Mouse (Mus musculus) kidney, embryonic 16.5 days (tissue): ENCODE results near the gene Pdzk1. TPM values are rescaled to one million over a fixed set of nuclear protein-coding genes. Genes with fewer than 3 reads are reported as not detected.

Experiments
- ATAC-seq: fragments of 200-750 bp; cut with Nextera tagmentation; 2 replicates; pipeline ENCODE4 v1.8.0; 2017; ENCODE audit warnings: moderate TSS enrichment; ENCODE audit not compliant: low FRiP score, low TSS enrichment
- H3K27ac ChIP-seq: fragments of 300-500 bp; sonication (generic); 2 replicates; pipeline ENCODE4 v1.5.1; 2014; ENCODE audit warnings: low read length
- H3K27me3 ChIP-seq: fragments of 300-500 bp; sonication (generic); 2 replicates; pipeline ENCODE4 v1.6.1; 2014; ENCODE audit warnings: low read length, control low read depth, mixed read lengths; ENCODE audit not compliant: insufficient read depth
- H3K36me3 ChIP-seq: fragments of 300-500 bp; sonication (generic); 2 replicates; pipeline ENCODE4 v1.6.1; 2014; ENCODE audit warnings: low read length, control low read depth, mixed read lengths; ENCODE audit not compliant: insufficient read depth
- H3K4me1 ChIP-seq: fragments of 300-500 bp; sonication (generic); 2 replicates; pipeline ENCODE4 v1.6.1; 2014; ENCODE audit warnings: low read length, control low read depth, mixed read lengths; ENCODE audit not compliant: insufficient read depth
- H3K4me2 ChIP-seq: fragments of 300-500 bp; sonication (generic); replicated peaks from 2 replicates; pipeline ENCODE4 v1.6.1; 2014; ENCODE audit warnings: low read depth, low read length
- H3K4me3 ChIP-seq: fragments of 300-500 bp; sonication (generic); 2 replicates; pipeline ENCODE4 v1.5.1; 2014; ENCODE audit warnings: mild to moderate bottlenecking, low read length
- H3K9ac ChIP-seq: fragments of 300-500 bp; sonication (generic); replicated peaks from 2 replicates; pipeline ENCODE4 v1.6.1; 2014; ENCODE audit warnings: low read length
- H3K9me3 ChIP-seq: fragments of 300-500 bp; sonication (generic); 2 replicates; pipeline ENCODE4 v1.6.1; 2016; ENCODE audit warnings: low read length, control low read depth
- WGBS: fragments of 180-500 bp; shearing (Covaris S2); extraction: QIAGEN DNeasy Blood & Tissue Kit; methylation state at CpG from one replicate; pipeline ENCODE4 v1.1.7; 2014; 5-methylcytosine and 5-hydroxymethylcytosine counted together
- polyA plus RNA-seq: library from polyadenylated mRNA; unstranded; fragments of >200 nt; fragmentation: Nextera tagmentation; extraction: Ambion mirVana; gene quantifications from 2 replicates; pipeline ENCODE4 v1.2.1, GENCODE M21; 2015

The Pdzk1 gene
- polyA plus RNA-seq, 1 experiment from 2014 or later: 245 TPM

DNA sequence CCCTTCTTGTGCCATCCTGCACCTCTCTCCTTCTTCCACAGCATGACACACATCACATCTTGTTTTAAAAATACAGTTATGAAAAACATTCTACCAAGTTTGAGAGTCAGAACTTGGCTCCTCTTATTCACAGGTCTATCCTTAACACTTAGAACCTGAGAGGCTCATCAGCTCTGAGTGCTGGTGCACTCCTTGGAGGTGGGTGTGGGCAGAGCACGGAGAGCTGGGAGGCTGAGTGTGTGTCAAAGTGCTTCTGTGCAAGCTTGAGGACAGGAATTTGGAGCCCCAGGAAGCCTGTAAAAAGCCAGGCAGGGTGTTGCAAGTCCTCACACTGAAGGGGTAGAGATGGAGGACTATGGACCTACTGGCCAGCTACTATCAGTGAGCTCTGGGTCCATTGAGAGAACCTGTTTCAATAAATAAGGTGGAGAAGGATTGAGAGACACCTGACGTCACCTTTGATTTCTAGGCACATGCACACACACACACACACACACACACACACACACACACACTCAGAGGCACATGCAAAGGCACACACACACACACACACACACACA, 20.2 kb downstream of the Pdzk1 start:
- no peak overlapping the region for H3K27ac ChIP-seq
- H3K27me3 ChIP-seq: no peaks in the 10 kb centered on the region
- no peak overlapping the region for H3K4me2 ChIP-seq
- H3K9ac ChIP-seq: no peak overlapping the region
- H3K36me3 ChIP-seq: no peaks in the 10 kb centered on the region
- no peak overlapping the region for H3K4me3 ChIP-seq
- WGBS: 82% methylated on average over 2 of the region's 2 CpGs
- H3K9me3 ChIP-seq: no peaks in the 10 kb centered on the region
- ATAC-seq: no peak
- H3K4me1 ChIP-seq: peaks cover 9% of the 10 kb centered on the region; the same call in 1 of the 2 replicates

DNA sequence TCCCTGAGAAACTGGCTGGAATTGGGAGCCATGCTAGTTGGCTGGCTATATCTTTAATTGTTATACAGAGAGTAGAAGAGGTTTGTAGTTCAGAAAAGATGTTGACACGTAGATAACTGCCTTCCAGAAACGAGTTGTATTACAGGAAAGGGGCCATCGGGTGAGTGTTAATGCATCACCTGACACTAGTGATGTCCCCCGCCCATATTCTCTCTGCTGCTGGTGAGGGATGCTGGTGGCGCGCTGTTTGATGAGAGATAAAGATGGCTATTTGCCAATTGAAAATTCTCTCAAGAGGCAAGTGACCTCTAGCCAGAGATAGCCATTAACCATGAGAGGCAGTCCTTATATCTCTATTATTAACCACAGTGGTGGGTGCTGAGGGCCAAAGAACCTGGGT, 23.5 kb downstream of the Pdzk1 start:
- Histone ChIP-seq H3K27me3 (no peaks in the 10 kb centered on the region), H3K9ac (no peak overlapping the region), H3K4me2 (no peak overlapping the region), H3K27ac (no peak overlapping the region), H3K4me3 (no peak overlapping the region), H3K4me1 (peaks cover 6% of the 10 kb centered on the region; the same call in 1 of the 2 replicates), H3K36me3 (no peaks in the 10 kb centered on the region), H3K9me3 (no peaks in the 10 kb centered on the region)
- ATAC-seq: no peak
- WGBS: 71% methylated on average over 6 of the region's 6 CpGs

GRCm38 (mm10) chr3:96854376-96854775, 25.3 kb downstream of the Pdzk1 start:
- no peak for ATAC-seq
- H3K4me1 ChIP-seq: no peaks in the 10 kb centered on the region

GRCm38 (mm10) chr3:96855833-96856232, 26.7 kb downstream of the Pdzk1 start:
- ATAC-seq: no peak
- Histone ChIP-seq H3K27me3 (no peaks in the 10 kb centered on the region), H3K9ac (no peak overlapping the region), H3K9me3 (no peaks in the 10 kb centered on the region), H3K27ac (no peak overlapping the region), H3K4me1 (no peaks in the 10 kb centered on the region), H3K4me3 (no peak overlapping the region), H3K4me2 (no peak overlapping the region), H3K36me3 (0 out of 2 replicates have a peak, but pooled peaks cover 5% of the 10 kb centered on the region)
- 73% methylated on average over 3 of the region's 3 CpGs for WGBS

More at GRCm38 (mm10) chr3:96854376-96854775, 25.3 kb downstream of the Pdzk1 start:
- no peaks in the 10 kb centered on the region for H3K36me3 ChIP-seq
- no peak overlapping the region for H3K4me2 ChIP-seq
- no peak overlapping the region for H3K9ac ChIP-seq
- no peaks in the 10 kb centered on the region for H3K9me3 ChIP-seq
- 74% methylated on average over 4 of the region's 4 CpGs for WGBS
- no peak overlapping the region for H3K27ac ChIP-seq
- no peak overlapping the region for H3K4me3 ChIP-seq
- H3K27me3 ChIP-seq: no peaks in the 10 kb centered on the region

DNA sequence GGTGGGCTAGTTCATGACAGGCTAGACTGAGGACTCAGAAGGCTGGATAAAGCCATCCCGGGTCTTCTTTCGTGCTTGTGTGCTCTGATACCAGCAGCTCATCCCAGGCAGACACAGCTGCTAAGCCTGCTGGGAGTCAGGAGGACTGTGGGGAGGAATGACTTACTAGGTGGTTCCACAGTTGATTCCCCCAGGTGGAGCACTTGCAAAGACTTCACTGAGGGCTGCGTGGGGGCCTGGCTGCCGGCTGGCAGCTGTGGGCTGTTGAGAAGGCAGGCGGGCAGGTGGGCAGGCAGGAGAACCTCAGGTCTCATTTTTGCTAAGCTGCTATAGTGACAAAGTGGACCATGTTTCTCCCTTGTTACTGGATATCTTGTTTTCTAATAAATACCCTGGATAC, 31.4 kb downstream of the Pdzk1 start:
- no peak overlapping the region for H3K27ac ChIP-seq

DNA sequence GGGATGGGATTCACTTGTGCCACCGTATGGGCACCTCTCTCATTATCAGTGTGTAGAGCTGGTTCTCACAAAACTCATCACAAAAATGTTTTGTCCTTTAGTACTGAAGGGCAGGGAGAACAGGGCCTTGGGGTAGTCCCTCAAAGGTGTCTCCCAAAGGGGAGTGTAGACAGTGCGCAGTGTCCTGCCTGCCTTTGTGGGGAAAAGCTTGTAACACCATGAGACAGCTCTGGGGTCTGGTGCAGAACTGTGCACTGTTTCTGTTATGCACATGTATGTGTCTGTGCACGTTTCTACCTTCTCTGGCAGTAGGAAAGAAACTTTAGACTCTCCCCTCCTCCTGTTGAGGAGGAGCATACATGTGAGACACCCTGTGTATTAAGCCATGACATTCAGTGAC, 38.8 kb downstream of the Pdzk1 start:
- Histone ChIP-seq H3K27me3 (no peaks in the 10 kb centered on the region), H3K4me3 (no peak overlapping the region), H3K4me2 (no peak overlapping the region), H3K9me3 (no peaks in the 10 kb centered on the region), H3K9ac (no peak overlapping the region), H3K36me3 (peaks cover 36% of the 10 kb centered on the region), H3K4me1 (no peaks in the 10 kb centered on the region), H3K27ac (no peak overlapping the region)
- ATAC-seq: no peak
- 94% methylated on average over 3 of the region's 3 CpGs for WGBS

More for the DNA sequence above, 31.4 kb downstream of the Pdzk1 start:
- Histone ChIP-seq H3K4me1 (no peaks in the 10 kb centered on the region), H3K9ac (no peak overlapping the region), H3K4me3 (no peak overlapping the region), H3K4me2 (no peak overlapping the region), H3K27me3 (no peaks in the 10 kb centered on the region), H3K9me3 (no peaks in the 10 kb centered on the region), H3K36me3 (0 out of 2 replicates have a peak, but pooled peaks cover 5% of the 10 kb centered on the region)
- 85% methylated on average over 5 of the region's 5 CpGs for WGBS
- no peak for ATAC-seq

DNA sequence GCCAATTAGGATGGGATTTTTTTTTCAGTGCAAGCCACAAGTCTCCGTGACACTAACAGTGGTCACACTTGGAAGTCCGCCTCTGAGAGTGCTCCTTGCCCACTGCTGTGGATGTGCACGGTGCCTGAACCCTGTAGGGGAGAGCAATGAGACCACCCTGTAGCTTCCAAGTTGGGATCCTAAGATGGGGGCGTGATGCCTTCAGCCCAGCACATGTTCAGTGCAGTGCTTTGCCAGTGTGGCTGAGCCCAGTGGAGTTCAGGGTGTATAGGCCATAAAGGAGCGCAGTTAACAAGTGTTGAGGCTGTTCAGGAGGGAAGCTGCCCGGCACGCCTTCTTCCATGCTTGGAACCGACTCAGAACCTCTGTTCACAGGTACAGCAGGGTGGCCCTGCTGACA, 39.5 kb downstream of the Pdzk1 start:
- H3K27me3 ChIP-seq: no peaks in the 10 kb centered on the region
- no peaks in the 10 kb centered on the region for H3K4me1 ChIP-seq
- no peaks in the 10 kb centered on the region for H3K9me3 ChIP-seq
- WGBS: 92% methylated on average over 8 of the region's 8 CpGs
- H3K9ac ChIP-seq: no peak overlapping the region
- no peak for ATAC-seq
- no peak overlapping the region for H3K4me2 ChIP-seq
- H3K27ac ChIP-seq: no peak overlapping the region
- no peak overlapping the region for H3K4me3 ChIP-seq
- H3K36me3 ChIP-seq: peaks cover 42% of the 10 kb centered on the region

DNA sequence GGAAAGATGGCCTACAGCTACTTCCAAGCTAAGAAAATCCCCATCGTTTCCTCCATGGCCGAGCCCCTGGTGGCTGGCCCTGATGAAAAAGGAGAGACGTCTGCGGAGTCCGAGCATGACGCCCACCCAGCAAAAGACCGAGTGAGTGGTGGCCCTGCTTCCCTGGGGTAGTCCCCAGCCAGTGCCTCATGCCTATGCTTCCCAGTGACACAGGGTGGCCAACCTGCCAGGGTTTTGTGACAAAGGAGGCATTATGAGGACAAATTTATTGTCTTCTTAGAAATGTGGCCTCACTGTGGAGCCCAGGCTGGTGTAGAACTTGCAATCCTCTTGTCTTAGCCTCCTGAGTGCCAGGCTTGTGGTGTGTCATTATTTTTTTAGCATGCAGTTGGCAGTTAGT, 40.0 kb downstream of the Pdzk1 start:
- H3K4me1 ChIP-seq: no peaks in the 10 kb centered on the region
- H3K27me3 ChIP-seq: no peaks in the 10 kb centered on the region
- no peak overlapping the region for H3K4me2 ChIP-seq
- no peak overlapping the region for H3K9ac ChIP-seq
- no peaks in the 10 kb centered on the region for H3K9me3 ChIP-seq
- 86% methylated on average over 7 of the region's 7 CpGs for WGBS
- no peak overlapping the region for H3K27ac ChIP-seq
- no peak for ATAC-seq
- H3K36me3 ChIP-seq: peaks cover 47% of the 10 kb centered on the region
- H3K4me3 ChIP-seq: no peak overlapping the region

DNA sequence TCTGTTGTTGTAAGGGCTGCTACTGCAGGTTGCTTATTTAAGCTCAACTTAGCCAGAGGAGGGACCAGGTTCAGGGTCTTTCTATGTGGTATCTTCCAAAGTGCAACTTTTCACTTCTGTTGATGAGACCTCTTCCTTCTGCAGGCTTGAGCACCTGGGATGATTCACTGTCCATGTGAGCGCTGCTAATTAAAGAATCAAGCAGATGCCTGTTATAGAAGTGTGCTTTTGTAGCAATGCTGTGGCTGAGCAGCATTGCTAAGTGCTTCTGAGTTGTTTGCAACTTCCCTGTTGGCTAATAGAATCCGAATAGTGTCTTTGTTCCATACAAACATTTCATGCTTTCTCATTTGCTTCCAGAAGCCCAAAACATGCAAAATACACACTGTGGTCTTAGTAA, 41.2 kb downstream of the Pdzk1 start:
- Histone ChIP-seq H3K27me3 (no peaks in the 10 kb centered on the region), H3K9ac (no peak overlapping the region), H3K4me3 (no peak overlapping the region), H3K36me3 (peaks cover 49% of the 10 kb centered on the region), H3K27ac (no peak overlapping the region), H3K9me3 (no peaks in the 10 kb centered on the region), H3K4me2 (no peak overlapping the region), H3K4me1 (no peaks in the 10 kb centered on the region; the same call in 1 of the 2 replicates)
- ATAC-seq: no peak
- 96% methylated on average over 2 of the region's 2 CpGs for WGBS

DNA sequence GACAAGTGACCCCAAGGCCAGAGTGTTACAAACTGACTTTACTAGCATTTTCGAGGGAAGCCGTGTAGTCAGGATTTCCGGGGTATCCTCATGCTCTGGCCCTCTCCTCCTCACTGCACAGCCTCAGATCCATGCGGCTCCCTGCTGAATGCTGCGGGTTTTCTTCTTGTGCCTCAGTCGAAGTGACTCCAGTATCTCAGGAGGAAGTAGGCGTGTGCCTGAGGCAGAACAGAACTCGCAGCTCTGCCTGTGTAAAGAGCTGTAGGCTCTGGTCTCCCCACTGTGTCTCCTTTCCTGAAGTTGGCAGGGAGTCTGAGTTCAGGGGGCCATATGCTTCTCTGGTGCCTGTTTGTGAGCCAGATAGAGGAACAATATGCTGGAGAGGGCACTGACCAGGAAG, 42.0 kb downstream of the Pdzk1 start:
- Histone ChIP-seq H3K27ac (no peak overlapping the region), H3K27me3 (no peaks in the 10 kb centered on the region), H3K4me3 (no peak overlapping the region), H3K36me3 (peaks cover 49% of the 10 kb centered on the region), H3K9ac (no peak overlapping the region), H3K4me2 (no peak overlapping the region), H3K9me3 (no peaks in the 10 kb centered on the region), H3K4me1 (no peaks in the 10 kb centered on the region; the same call in 1 of the 2 replicates)
- 84% methylated on average over 8 of the region's 8 CpGs for WGBS
- no peak for ATAC-seq
